Mouse (Mus musculus) stomach, postnatal 0 days (tissue): ENCODE data around the gene Hadhb.

Source experiments
- CTCF ChIP-seq: IDR thresholded peaks from 2 replicates; pipeline ENCODE4 v1.5.1; 2016; ENCODE audit warnings: antibody characterized with exemption, low read depth, mild to moderate bottlenecking, moderate library complexity
- EP300 ChIP-seq: optimal IDR thresholded peaks from 2 replicates; pipeline ENCODE3; 2016; ENCODE audit warnings: antibody characterized with exemption

DNA sequence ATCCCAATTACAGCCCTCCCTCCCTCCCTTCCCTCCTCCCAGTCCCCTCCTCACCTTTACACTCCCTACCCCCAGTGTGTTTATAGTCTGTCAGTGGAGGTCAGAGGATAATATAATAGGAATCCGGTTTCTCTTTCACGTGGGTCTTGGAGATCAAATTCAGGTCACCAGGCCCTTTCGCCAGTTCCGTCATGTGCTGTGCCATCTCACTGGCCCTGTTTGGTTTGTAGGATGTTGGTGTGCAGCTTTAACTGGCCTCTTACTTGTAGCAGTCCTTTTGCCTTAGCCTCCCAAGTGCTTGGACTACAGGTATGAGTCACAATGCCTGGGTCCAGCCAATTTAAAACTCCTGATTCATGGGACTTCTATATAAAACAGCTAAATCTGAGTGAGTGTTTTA, 20.8 kb downstream of the Hadhb start:
- TF ChIP-seq CTCF (no peak), EP300 (no peak)
